Mouse (Mus musculus): ENCODE data around the gene Tepsin.

Gene Tepsin
- long read RNA-seq, experiment 1, partial matches to known transcripts = 3 of 9 reads
- long read RNA-seq, experiment 1, other reads (novel, unspliced or antisense) = 4 of 9 reads
- long read RNA-seq, experiment 2, partial matches to known transcripts = 0 of 5 reads
- long read RNA-seq, experiment 2, other reads (novel, unspliced or antisense) = 2 of 5 reads

DNA sequence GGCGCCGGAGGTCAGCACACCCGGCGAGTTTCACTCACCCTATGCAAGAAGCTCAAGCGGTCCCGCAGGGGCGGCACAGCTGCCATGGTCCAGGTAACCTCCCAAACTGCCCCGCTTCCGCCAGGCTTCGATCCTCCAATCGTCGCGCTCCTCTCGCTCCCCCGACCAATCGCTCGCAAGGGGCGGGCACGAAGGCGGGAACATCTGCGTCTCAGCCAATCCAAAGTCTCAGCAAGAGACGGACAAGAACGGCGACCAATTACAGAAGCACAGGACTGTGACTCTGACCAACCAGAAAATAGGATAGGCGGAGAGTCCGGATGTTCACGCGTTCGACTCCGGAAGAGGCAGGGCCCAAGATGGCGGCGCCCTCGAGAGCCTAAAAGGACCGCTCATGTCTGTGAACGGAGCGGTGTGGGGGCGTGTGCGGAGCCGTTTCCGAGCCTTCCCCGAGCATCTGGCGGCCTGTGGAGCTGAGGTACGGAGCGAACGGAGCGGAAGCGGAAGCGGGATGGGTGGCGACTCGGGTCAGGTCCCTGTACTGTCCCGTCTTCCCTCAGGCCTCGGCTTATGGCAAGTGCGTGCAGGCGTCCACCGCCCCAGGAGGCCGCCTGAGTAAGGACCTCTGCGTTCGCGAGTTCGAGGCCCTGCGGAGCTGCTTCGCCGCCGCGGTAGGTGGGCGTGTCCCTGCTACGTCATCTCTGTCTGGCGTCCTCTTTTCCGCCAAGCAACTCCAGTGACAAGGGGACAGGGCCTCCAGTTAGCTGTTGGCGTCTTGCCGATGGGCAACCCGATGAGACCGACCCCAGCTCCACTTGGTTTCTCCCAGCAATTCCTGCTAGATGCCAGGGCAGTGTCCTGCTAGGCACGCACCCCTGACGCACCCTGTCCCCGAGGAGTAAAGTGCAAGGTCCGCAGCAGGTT lies at the start of gene Tepsin, which contains the start of gene Ndufaf8:
Tepsin (minus strand) TSS at position 144 of the 924 bp plus-strand sequence.
Ndufaf8 (plus strand) TSS at position 341 of the 924 bp plus-strand sequence.
- intact Hi-C loops (cut with DNase I) = loop anchor here (10.0 kb wide), 1 partner anchor 154 kb away; the partner anchor contains the start of gene Baiap2

DNA sequence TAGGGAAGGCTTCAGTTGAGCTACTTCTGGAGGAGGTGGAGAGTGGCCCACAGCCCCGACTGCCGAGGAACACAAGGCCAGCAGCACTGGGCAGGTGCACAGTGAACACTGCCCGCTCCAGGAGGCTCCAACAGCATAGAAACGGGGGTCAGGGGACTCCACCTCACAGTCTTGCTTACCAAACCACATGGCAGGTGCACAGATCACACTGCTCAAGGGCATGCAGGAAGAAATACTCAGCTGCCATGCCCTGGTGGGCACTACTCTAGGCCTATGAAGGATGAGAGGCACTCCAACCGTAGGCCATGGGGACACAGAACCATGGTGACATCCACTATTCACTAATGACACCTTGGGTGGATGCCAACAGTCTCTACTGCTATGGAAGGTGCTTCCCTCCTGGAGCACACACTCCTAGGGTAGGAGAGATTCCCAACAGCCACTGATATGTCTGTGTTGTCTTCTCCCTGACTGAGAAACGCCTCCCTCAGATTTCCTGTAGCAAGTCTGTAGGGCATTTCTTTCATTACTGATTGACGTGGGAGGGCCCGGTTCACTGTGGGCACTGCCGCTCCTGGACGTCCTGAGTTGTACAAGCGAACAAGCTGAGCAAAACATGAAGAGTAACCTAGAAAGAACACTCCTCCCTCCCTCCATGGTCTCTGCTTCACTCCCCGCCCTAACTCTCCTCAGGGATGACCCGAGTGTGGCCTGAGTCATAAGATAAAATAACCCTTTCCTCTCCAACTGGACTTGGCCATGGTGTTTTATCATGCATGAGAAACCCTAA lies 45.4 kb upstream of the Tepsin start:
- intact Hi-C loops (cut with DNase I) = loop anchor here (5.0 kb wide), 1 partner anchor 163 kb away; no protein-coding TSS in a partner anchor

GRCm38 (mm10) chr11:120142601-120143051 lies 44.1 kb upstream of the Tepsin start:
- intact Hi-C loops (cut with DNase I) = loop anchor here (5.0 kb wide), 1 partner anchor 165 kb away; no protein-coding TSS in a partner anchor

GRCm38 (mm10) chr11:120140255-120140654 lies 41.7 kb upstream of the Tepsin start:
- intact Hi-C loops (cut with DNase I) = loop anchor here (5.0 kb wide), 1 partner anchor 167 kb away; no protein-coding TSS in a partner anchor

DNA sequence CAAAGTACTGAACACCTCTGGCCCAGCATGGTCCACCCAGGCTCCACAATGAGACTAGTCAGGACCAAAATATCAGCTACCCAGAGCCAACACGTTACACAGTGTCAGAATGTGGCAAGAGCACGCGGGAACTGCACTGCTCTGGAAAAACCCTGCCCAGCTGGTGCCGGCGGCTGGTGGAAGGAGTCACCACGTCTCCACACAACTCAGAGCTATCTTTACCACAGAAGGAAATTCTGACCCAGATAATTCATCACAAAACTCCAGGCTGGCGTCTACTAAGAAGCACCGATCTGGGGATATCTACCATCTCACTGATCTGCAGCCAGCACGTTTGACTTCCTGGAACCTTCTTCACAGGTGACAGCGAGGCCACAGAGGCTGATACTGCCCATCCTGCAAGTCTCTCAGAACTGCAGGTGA lies 40.8 kb upstream of the Tepsin start:
- intact Hi-C loops (cut with DNase I) = no loop called here

DNA sequence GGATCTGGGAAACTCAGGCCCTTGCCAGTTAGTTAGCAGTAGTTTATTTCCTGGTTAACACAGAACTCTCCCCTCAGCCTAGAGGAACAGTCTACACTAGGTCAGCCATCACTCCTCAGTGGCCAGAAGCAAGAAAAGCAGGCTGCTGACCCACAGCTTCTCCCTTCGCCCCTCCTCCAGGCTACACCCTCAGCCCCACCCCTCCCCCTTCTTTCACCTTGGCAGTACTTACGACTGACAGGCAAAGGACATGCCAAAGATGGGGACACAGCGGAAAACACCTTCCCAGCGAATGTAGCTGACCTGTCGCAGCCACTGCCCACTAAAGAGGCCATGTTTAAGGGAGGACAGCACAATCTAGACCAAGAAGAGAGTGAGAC lies 39.1 kb upstream of the Tepsin start:
- intact Hi-C loops (cut with DNase I) = no loop called here

DNA sequence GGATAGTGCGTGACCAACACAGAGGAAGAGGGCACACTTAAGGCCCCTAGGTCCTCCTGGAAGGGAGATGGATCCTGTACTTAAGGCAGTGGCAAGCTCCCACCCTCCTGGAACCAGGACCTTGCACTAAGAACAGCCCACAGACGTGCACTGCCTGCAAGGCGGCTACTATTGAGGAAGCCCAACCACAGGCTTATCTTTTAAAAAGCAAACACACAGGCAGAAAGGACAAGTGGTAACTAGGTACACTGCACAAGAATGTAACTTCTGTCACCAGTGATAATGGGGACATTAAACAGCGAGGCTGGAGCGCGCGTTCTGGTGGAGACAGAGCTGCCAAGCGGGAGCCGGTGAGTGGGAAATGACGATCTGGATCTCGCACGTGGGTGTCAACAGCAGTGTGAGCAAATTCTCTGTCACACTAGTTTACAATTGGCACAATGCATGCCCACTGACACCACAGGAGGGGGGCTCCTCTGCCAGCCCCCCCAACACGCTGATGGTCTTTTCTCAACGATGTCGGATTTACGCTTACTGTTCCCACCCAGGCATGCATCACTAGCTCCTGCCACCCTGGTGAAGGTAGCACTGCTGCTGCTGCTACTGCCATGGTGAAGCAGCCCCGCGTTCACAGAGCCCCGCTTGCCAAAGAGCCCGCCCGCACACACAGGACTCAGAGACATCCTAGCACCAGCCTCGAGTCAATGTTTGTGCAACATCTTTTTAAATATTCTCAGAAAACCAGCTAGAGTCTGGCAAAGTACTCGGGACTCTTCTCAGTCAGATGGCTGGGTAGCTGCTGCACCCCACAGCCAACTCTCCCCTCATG lies 38.5 kb upstream of the Tepsin start:
- intact Hi-C loops (cut with DNase I) = no loop called here

GRCm38 (mm10) chr11:120136195-120136594 lies 37.7 kb upstream of the Tepsin start:
- intact Hi-C loops (cut with DNase I) = no loop called here

DNA sequence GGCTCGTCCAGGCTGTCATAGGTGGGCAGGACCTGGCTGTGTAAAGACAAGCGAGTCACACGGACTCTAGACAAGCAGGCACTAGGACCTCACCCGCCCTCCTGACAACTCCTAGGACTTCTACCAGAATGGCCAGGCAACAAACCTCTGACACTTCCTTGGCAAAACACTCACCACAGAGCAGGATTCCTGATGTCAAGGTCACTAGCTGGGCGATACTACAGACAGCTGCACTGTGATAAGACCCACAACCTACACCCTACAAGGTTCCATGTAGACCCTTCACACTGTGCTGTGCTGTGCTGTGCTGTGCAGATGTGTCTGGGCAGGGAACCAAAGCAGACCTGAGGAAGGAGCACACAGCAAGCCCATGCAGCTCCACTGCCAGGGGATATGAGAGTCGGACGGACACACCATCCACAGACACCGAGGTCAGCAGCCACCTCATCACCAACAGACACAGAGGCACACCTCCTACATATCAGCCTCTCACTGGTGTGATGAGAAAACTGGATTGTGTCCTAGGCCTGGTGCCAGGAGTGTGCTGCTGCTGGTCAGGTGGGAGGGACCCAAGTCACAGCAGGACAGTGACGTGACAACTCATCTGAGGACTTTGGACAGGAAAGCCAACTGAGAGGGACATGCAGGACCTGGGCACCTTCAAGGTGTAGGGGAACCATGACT lies 36.5 kb upstream of the Tepsin start:
- intact Hi-C loops (cut with DNase I) = no loop called here

DNA sequence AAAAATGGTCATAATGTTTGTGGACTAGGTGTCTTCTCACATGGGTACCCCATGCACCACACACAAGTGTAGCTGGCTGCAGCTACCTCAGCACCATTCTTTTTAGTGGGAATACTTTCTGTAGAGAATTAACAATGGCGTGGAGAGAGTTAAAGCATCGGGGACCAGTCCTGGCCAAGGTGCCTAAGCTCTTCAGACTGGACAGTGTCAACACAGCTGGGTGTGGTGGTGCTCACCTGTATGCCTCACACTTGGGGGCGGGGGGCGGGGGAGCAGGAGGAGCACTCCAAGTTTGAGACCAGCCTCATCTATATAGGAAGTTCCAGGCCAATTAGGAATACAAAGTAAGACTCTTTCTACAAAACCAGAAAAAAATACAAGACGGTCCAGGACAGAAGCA lies 35.6 kb upstream of the Tepsin start:
- intact Hi-C loops (cut with DNase I) = no loop called here

DNA sequence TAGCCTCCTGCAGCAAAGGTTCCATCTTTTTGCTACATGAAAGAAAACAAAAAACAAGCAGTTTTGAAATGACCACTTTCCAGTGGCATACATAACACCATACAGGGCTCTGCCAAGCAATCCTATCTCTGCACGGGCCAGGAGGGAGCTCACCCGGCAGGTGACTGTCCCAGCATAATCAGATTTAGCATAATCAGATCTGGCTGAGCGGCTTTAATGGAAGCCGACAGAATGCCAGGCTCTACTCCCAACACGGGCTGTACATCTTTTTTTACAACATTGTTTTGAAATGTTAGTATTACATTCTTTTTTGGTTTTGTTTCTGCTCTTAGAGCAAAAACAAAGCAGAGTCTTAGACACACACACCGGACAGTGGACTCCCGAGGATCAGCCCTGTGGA lies 30.8 kb upstream of the Tepsin start:
- intact Hi-C loops (cut with DNase I) = no loop called here

GRCm38 (mm10) chr11:120126845-120127244 lies 28.3 kb upstream of the Tepsin start:
- intact Hi-C loops (cut with DNase I) = no loop called here

DNA sequence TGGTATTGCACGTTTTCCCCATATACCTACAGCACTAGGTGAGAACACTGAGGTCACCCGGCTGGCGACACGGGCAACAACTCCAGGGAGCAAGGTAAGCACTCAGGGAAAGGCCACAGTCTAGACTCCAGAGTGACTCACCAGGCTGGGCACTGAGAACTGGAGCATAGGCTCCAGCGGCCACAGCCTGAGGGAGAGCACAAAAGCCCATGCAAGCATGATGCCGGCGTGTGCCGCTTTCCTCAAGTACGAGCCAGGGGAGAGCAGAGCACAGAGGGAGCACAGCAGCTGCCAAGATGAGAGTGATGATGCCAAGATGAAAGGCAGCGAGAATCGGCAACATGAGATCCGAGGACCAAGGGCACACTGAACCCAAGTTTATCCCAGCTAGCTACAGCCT lies 23.6 kb upstream of the Tepsin start:
- intact Hi-C loops (cut with DNase I) = no loop called here

DNA sequence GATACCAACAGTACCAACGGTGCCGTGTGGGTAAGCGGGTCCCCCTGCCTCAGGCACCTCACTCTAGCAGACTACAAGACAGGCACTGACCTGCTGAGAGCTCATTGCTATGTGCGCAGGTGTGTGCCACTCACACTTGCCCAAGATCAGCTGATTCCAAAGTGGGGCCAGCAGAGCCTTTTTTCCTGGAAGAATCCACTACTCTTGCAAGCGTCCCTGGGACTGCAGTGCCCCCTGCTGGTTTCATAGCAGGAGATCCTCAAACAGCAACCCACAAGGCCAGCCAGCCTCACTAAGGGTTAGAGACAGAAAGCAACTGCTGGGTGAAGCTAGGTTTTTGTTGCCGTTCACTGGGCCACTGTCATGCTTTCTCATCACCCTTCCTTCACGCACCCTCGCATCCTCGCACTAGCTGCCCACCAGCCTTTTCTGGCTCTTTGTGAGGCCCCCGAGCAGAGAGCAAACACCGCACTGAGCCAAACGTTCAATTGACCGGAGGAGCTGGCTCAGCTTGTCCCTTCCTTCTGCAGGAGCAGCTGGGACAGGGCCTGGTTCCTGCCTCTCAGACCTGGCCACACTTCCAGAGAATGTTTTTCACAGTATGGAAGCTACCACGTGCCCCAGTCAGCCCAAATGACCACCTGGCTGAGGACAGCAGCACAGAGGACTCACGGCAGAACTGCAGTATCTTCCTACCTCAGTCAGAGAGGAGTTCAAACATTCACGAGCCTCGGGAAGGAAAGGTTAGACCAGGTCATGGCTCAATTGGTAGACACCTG lies 22.3 kb upstream of the Tepsin start:
- intact Hi-C loops (cut with DNase I) = no loop called here

- intact Hi-C loops (cut with DNase I) = loop anchor here (10.0 kb wide), 1 partner anchor 45 kb away; no protein-coding TSS in a partner anchor
Observed at GRCm38 (mm10) chr11:120119936-120120541, 21.5 kb upstream of the Tepsin start.

DNA sequence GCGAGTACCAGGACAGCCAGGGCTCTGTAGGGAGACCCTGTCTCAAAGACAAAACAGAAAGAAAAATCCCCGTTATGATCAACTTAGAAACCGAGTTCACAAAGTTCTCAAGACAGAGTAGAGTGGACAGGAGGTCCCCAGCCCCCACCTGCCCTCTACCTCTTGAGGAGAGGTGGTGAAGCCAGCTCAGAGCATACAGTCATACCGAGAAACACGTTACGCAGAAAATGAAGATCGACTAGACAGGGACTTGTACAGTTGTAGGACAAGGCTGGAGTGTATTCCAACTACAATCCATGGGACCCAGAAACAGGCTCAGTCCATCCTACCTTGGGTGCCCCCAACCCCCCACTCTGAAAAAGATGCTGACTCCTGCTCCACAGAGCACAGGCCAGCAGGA lies 20.6 kb upstream of the Tepsin start:
- intact Hi-C loops (cut with DNase I) = loop anchor here (10.0 kb wide), 1 partner anchor 46 kb away; no protein-coding TSS in a partner anchor

- intact Hi-C loops (cut with DNase I) = loop anchor here (10.0 kb wide), 1 partner anchor 47 kb away; no protein-coding TSS in a partner anchor
Observed at GRCm38 (mm10) chr11:120117626-120118025, 19.1 kb upstream of the Tepsin start.

DNA sequence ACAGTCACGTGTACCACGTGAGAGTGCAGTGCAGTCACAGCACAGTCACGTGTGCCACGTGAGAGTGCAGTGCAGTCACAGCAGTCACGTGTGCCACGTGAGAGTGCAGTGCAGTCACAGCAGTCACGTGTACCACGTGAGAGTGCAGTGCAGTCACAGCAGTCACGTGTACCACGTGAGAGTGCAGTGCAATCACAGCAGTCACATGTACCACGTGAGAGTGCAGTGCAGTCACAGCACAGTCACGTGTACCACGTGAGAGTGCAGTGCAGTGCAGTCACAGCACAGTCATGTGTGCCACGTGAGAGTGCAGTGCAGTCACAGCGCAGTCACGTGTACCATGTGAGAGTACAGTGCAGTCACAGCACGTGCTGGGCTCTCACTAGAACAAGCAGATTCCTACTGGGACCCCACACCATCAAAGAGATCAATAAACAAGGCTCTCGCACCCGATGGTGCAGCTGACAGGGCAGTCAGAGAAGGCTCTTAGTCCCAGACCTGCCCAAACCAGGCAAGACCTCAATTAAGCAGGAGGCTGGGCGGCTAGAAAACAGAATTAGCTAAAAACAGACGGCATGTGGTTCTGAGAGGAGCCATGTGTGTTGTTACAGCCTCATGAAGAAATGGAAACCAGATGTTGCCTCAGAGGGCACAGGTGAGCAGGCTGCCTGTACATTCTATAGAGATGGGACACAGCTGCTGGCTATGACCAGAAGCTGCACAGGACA lies 16.1 kb upstream of the Tepsin start:
- intact Hi-C loops (cut with DNase I) = loop anchor here (5.0 to 10.0 kb wide), 2 partner anchors 50 to 193 kb away; no protein-coding TSS in a partner anchor
